Mouse (Mus musculus) frontal cortex, adult (tissue): ENCODE data around the gene Wdr45.
"Not testable (repeated sequence)": the region's sequence is repeated elsewhere in the genome, so short reads cannot be mapped to it uniquely, and the experiment has no call there.

ENCODE experiments used
- ATAC-seq: cut with Nextera tagmentation; 2 replicates; pipeline ENCODE4 v1.9.2; 2017; ENCODE audit warnings: mild to moderate bottlenecking, moderate library complexity, mixed read lengths; ENCODE audit not compliant: low TSS enrichment

Gene Wdr45

GRCm38 (mm10) chrX:7714135-7714899 lies at the start of gene Wdr45:
Gene Wdr45 (plus strand): TSS chrX:7714333.
- peak; percentile 97 for ATAC-seq

GRCm38 (mm10) chrX:7664791-7665190 lies 49.3 kb upstream of the Wdr45 start:
- ATAC-seq, result no peak

GRCm38 (mm10) chrX:7665739-7666502 lies 48.2 kb upstream of the Wdr45 start:
- ATAC-seq, result no peak

- peak; percentile 55 for ATAC-seq
Measured at GRCm38 (mm10) chrX:7670390-7670881, 43.7 kb upstream of the Wdr45 start.

GRCm38 (mm10) chrX:7670921-7671623 lies 43.1 kb upstream of the Wdr45 start, which contains the start of gene Plp2:
Gene Plp2 (minus strand): TSS chrX:7671390.
- 0 out of 2 replicates have a peak, but pooled peaks have one; percentile 27 for ATAC-seq

GRCm38 (mm10) chrX:7672739-7673138 lies 41.4 kb upstream of the Wdr45 start:
- no peak for ATAC-seq

- no peak for ATAC-seq
Measured at GRCm38 (mm10) chrX:7673578-7674281, 40.4 kb upstream of the Wdr45 start.

- peak; percentile 63 for ATAC-seq
Measured at GRCm38 (mm10) chrX:7674284-7675000, 39.7 kb upstream of the Wdr45 start.

- ATAC-seq, result no peak
Measured at GRCm38 (mm10) chrX:7675001-7675380, 39.1 kb upstream of the Wdr45 start.

- no peak for ATAC-seq
Measured at GRCm38 (mm10) chrX:7678986-7679385, 35.1 kb upstream of the Wdr45 start.

- ATAC-seq, result peak; percentile 98
Measured at GRCm38 (mm10) chrX:7679405-7680056, 34.6 kb upstream of the Wdr45 start.

GRCm38 (mm10) chrX:7680057-7680412 lies 34.1 kb upstream of the Wdr45 start:
- no peak for ATAC-seq

- no peak for ATAC-seq
Measured at GRCm38 (mm10) chrX:7680864-7681263, 33.3 kb upstream of the Wdr45 start, which contains the start of gene Magix. Gene Magix (minus strand): TSS chrX:7681251.

GRCm38 (mm10) chrX:7688321-7688720 lies 25.8 kb upstream of the Wdr45 start:
- ATAC-seq, result no peak

GRCm38 (mm10) chrX:7690486-7690885 lies 23.6 kb upstream of the Wdr45 start:
- ATAC-seq, result no peak

GRCm38 (mm10) chrX:7692862-7693261 lies 21.3 kb upstream of the Wdr45 start:
- no peak for ATAC-seq

- peak; percentile 40 for ATAC-seq
Measured at GRCm38 (mm10) chrX:7696520-7696919, 17.6 kb upstream of the Wdr45 start.

GRCm38 (mm10) chrX:7696954-7697381 lies 17.2 kb upstream of the Wdr45 start, which contains the start of gene Gpkow:
Gene Gpkow (plus strand): TSS chrX:7697131.
- ATAC-seq, result peak; percentile 99

GRCm38 (mm10) chrX:7713764-7714134 lies 384 bp upstream of the Wdr45 start:
- not testable (repeated sequence) for ATAC-seq

- ATAC-seq, result not testable (repeated sequence)
Measured at GRCm38 (mm10) chrX:7716058-7716457, 1.9 kb downstream of the Wdr45 start.
